Mouse (Mus musculus): ENCODE results near the gene Fam186b.

- no peak for TF ChIP-seq CTCF (conservative IDR thresholded peaks at IDR 0.05; ENCODE audit: insufficient read depth, insufficient read length, low read depth, low read length)
- no peak for TF ChIP-seq POLR2A (IDR thresholded peaks at IDR 0.05; ENCODE audit: low read depth, low read length)
Observed at GRCm38 (mm10) chr15:99335801-99336320, 40.2 kb upstream of the Fam186b start.

All from kidney, adult 2 months (tissue).